Mouse (Mus musculus): ENCODE data around the gene Fam160b1.

Gene Fam160b1

GRCm38 (mm10) chr19:57360341-57361130 lies at the start of gene Fam160b1:
TSS of gene Fam160b1 (plus strand) at chr19:57360680.
- peak; percentile 96 for DNase-seq (ENCODE audit: low read depth, low spot score)

- DNase-seq (ENCODE audit: low read depth, low spot score), result no peak
These were observed 47.3 kb upstream of the Fam160b1 start for GRCm38 (mm10) chr19:57313226-57313625.

- DNase-seq (ENCODE audit: low read depth, low spot score), result no peak
These were observed 46.6 kb upstream of the Fam160b1 start for GRCm38 (mm10) chr19:57313891-57314345.

- DNase-seq (ENCODE audit: low read depth, low spot score), result no peak
These were observed 46.0 kb upstream of the Fam160b1 start, which contains the start of gene Ablim1 for GRCm38 (mm10) chr19:57314346-57315012. TSS of gene Ablim1 (minus strand) at chr19:57314919.

GRCm38 (mm10) chr19:57315013-57315565 lies 45.4 kb upstream of the Fam160b1 start:
- DNase-seq (ENCODE audit: low read depth, low spot score), result no peak

- no peak for DNase-seq (ENCODE audit: low read depth, low spot score)
These were observed 43.9 kb upstream of the Fam160b1 start for GRCm38 (mm10) chr19:57316597-57316996.

- DNase-seq (ENCODE audit: low read depth, low spot score), result no peak
These were observed 39.7 kb upstream of the Fam160b1 start for GRCm38 (mm10) chr19:57320656-57321382.

GRCm38 (mm10) chr19:57321839-57322238 lies 38.6 kb upstream of the Fam160b1 start:
- no peak for DNase-seq (ENCODE audit: low read depth, low spot score)

GRCm38 (mm10) chr19:57322491-57322890 lies 38.0 kb upstream of the Fam160b1 start:
- DNase-seq (ENCODE audit: low read depth, low spot score), result no peak

- DNase-seq (ENCODE audit: low read depth, low spot score), result no peak
These were observed 37.4 kb upstream of the Fam160b1 start for GRCm38 (mm10) chr19:57323087-57323486.

- no peak for DNase-seq (ENCODE audit: low read depth, low spot score)
These were observed 34.7 kb upstream of the Fam160b1 start for GRCm38 (mm10) chr19:57325748-57326300.

GRCm38 (mm10) chr19:57327679-57328078 lies 32.8 kb upstream of the Fam160b1 start:
- DNase-seq (ENCODE audit: low read depth, low spot score), result no peak

GRCm38 (mm10) chr19:57328269-57328668 lies 32.2 kb upstream of the Fam160b1 start:
- no peak for DNase-seq (ENCODE audit: low read depth, low spot score)

- no peak for DNase-seq (ENCODE audit: low read depth, low spot score)
These were observed 31.7 kb upstream of the Fam160b1 start for GRCm38 (mm10) chr19:57328792-57329191.

GRCm38 (mm10) chr19:57330309-57330708 lies 30.2 kb upstream of the Fam160b1 start:
- no peak for DNase-seq (ENCODE audit: low read depth, low spot score)

GRCm38 (mm10) chr19:57331237-57331636 lies 29.2 kb upstream of the Fam160b1 start:
- DNase-seq (ENCODE audit: low read depth, low spot score), result no peak

GRCm38 (mm10) chr19:57333356-57333755 lies 27.1 kb upstream of the Fam160b1 start:
- DNase-seq (ENCODE audit: low read depth, low spot score), result no peak

- no peak for DNase-seq (ENCODE audit: low read depth, low spot score)
These were observed 25.3 kb upstream of the Fam160b1 start for GRCm38 (mm10) chr19:57335135-57335534.

GRCm38 (mm10) chr19:57339281-57339864 lies 21.1 kb upstream of the Fam160b1 start:
- no peak for DNase-seq (ENCODE audit: low read depth, low spot score)

GRCm38 (mm10) chr19:57340900-57341742 lies 19.4 kb upstream of the Fam160b1 start:
- DNase-seq (ENCODE audit: low read depth, low spot score), result no peak

Measured in skeletal muscle tissue, adult 2 months (tissue).